Mouse (Mus musculus) embryonic facial prominence, embryonic 12.5 days (tissue): ENCODE measurements at regions not wholly inside any gene's neighbourhood (a gene's known extent, or its start where the extent isn't known, plus 50 kb on each side); places are given as distances from the start of the nearest gene placed in this dataset.

Experiments used
- ATAC-seq: fragments of 200-750 bp; cut with Nextera tagmentation; 2 replicates; pipeline ENCODE4 v1.8.0; 2017; ENCODE audit not compliant: insufficient number of reproducible peaks, insufficient read depth, low FRiP score, low TSS enrichment
- H3K27ac ChIP-seq: fragments of 300-500 bp; sonication (generic); 2 replicates; pipeline ENCODE4 v1.5.1; 2016; ENCODE audit warnings: mild to moderate bottlenecking
- H3K27me3 ChIP-seq: fragments of 300-500 bp; sonication (generic); 2 replicates; pipeline ENCODE4 v1.6.1; 2016; ENCODE audit warnings: mild to moderate bottlenecking, moderate library complexity
- H3K36me3 ChIP-seq: fragments of 300-500 bp; sonication (generic); 2 replicates; pipeline ENCODE4 v1.6.1; 2016; ENCODE audit warnings: mild to moderate bottlenecking
- H3K4me1 ChIP-seq: fragments of 300-500 bp; sonication (generic); 2 replicates; pipeline ENCODE4 v1.6.1; 2016
- H3K4me2 ChIP-seq: fragments of 300-500 bp; sonication (generic); replicated peaks from 2 replicates; pipeline ENCODE4 v1.6.1; 2016; ENCODE audit warnings: mild to moderate bottlenecking, moderate library complexity
- H3K4me3 ChIP-seq: fragments of 300-500 bp; sonication (generic); 2 replicates; pipeline ENCODE4 v1.5.1; 2016; ENCODE audit warnings: mild to moderate bottlenecking
- H3K9ac ChIP-seq: fragments of 300-500 bp; sonication (generic); 2 replicates; pipeline ENCODE4 v1.6.1; 2016; ENCODE audit warnings: mild to moderate bottlenecking, moderate library complexity
- H3K9me3 ChIP-seq: fragments of 300-500 bp; sonication (generic); 2 replicates; pipeline ENCODE4 v1.6.1; 2016; ENCODE audit warnings: mild to moderate bottlenecking, moderate library complexity
- WGBS: fragments of 180-500 bp; shearing (Covaris S2); methylation state at CpG from one replicate; pipeline ENCODE4 v1.1.7; 2016; 5-methylcytosine and 5-hydroxymethylcytosine counted together

GRCm38 (mm10) chr17:51240360-51240993, 61.3 kb upstream of the Tbc1d5 start:
- Histone ChIP-seq H3K9ac (no peak overlapping the region), H3K4me2 (no peak overlapping the region), H3K4me3 (no peak overlapping the region), H3K9me3 (no peaks in the 10 kb centered on the region), H3K27ac (no peak overlapping the region), H3K36me3 (no peaks in the 10 kb centered on the region), H3K27me3 (no peaks in the 10 kb centered on the region), H3K4me1 (no peaks in the 10 kb centered on the region)
- no peak for ATAC-seq
- 59% methylated on average over 5 of the region's 5 CpGs for WGBS

- no peaks in the 10 kb centered on the region for H3K4me1 ChIP-seq
- 57% methylated on average over 3 of the region's 3 CpGs for WGBS
- H3K4me2 ChIP-seq = no peak overlapping the region
- no peaks in the 10 kb centered on the region for H3K9me3 ChIP-seq
- no peak overlapping the region for H3K27ac ChIP-seq
- no peaks in the 10 kb centered on the region for H3K36me3 ChIP-seq
- no peak overlapping the region for H3K9ac ChIP-seq
- no peak overlapping the region for H3K4me3 ChIP-seq
- no peak for ATAC-seq
- H3K27me3 ChIP-seq = no peaks in the 10 kb centered on the region
Observed at GRCm38 (mm10) chr17:51239465-51239864, 60.3 kb upstream of the Tbc1d5 start.
